Mouse (Mus musculus): ENCODE measurements around the gene Zfp609.

Zfp609 gene

DNA sequence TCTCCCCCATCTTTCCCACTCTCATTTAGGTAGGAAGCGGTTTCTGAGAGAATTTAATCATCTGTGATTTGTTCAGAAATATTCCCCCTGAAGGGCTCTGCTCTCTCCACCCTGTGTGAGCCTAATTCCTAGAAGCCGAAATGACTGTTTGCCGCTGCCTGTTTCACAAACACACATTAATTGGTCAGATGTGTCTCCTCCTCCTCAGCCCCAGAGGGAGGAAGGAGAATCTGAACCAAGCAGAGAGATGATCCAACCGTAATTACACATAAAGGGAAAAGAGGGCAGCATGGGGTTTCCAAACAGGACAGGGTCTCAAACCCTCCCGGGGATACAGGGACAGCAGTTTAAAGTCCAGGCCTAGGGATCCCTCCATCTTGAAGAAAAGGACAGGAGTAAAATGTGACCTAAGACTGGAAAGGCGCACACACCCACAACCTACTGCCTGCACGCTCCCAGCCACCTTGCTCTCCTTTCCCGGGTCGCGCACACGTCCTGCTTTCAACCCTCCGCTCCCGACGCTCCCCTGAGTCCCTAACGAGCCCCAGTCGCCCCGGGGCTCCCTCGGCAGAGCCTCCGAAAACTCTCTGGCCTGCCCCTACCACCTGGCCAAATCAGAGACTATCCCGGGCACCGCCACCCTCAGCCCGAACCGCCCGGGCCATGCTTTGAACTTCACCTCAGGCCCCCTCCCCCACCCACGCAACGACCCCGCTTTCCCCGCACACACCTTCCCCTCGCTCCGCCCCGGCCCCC lies 598 bp downstream of the Zfp609 start:
- no peak for TF ChIP-seq GATA4 (IDR thresholded peaks at IDR 0.05; ENCODE audit: insufficient replicate concordance, low read length)

DNA sequence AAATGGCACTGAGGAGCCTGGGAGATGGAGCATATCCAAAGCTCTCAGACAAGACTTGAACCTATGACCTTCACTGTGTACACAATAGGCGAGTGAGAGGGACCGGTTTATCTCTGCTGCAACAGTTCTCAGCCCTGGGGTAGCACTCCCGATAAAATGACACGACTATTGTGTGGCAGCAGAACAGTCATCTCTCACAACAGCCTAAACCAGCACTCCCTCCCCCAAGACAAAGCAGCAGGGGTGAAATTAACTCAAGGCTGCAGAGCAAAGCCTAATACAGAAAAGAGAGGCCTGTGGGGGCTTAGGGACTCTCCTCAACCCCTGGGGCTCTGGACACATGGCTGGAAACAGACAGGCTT lies 1.2 kb downstream of the Zfp609 start:
- no peak for TF ChIP-seq GATA4 (IDR thresholded peaks at IDR 0.05; ENCODE audit: insufficient replicate concordance, low read length)

DNA sequence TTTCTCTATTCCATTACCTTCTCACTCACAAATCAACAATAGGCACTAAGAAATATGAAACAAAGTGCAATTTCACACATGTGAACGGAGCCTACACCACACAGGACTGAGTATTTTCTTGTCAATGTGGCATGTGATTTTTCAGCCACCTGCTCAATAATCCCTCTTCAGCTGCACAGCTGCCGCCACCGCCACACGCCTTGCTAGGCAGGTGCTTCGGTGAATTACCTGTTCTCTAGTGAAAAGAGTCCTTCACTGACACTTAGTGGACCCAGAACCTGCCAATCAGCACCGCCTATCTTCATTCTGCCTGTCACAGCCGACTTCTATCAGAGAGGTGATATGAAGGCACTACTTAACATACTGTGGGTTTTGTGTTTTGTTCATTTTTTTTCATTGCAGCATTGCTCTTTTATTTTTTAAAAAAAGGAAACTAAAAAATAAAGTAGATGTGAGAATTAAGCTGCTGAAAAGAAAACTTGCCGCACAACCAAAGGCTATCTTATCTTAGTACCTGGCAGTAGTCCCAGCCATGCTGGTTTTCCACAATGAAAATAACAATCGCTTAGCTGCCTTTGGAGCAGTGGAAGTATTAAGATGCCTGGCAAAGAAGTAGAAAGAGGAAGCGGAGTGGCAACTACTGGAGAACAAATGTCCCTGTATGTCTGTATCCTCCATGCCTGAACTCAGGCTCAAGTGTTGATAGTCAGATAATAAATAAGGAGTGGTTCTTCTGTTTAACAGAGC lies 3.5 kb downstream of the Zfp609 start:
- TF ChIP-seq GATA4 (IDR thresholded peaks at IDR 0.05; ENCODE audit: insufficient replicate concordance, low read length) = peak; percentile 83

DNA sequence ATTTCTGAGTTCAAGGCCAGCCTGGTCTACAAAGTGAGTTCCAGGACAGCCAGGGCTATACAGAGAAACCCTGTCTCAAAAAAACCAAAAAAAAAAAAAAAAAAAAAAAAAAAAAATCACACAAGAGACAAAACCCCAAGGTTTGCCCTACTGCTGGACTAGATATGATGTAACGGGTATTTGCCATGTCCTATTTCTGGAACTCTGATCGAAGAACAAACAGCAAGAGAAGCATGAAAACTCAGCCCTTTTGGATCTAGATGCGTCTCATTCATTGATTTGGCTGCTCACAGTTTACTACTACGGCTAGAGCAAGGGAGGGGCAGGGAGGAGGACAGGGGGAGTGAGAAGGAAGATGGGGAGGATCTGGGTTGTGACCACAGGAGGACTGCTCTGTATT lies 5.4 kb downstream of the Zfp609 start:
- TF ChIP-seq GATA4 (IDR thresholded peaks at IDR 0.05; ENCODE audit: insufficient replicate concordance, low read length) = no peak

DNA sequence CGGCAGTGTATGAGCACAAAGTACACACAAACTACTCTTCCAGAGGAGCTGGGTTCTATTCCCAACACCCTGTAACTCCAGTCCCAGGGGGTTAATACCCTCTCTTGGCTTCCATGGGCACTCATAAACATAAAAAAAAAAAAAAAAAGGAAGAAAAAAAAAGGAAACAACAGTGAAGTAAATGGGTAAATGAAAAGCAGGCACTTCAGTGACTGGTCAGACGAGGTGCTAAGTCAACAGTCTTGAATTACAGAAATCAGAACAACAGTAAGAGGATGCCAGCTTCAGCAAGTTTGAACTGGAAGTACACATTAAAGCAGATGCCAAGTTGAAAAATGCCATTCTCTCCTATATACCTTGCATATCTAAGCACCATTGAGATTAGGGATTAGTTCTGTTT lies 7.1 kb downstream of the Zfp609 start:
- TF ChIP-seq GATA4 (IDR thresholded peaks at IDR 0.05; ENCODE audit: insufficient replicate concordance, low read length) = no peak

DNA sequence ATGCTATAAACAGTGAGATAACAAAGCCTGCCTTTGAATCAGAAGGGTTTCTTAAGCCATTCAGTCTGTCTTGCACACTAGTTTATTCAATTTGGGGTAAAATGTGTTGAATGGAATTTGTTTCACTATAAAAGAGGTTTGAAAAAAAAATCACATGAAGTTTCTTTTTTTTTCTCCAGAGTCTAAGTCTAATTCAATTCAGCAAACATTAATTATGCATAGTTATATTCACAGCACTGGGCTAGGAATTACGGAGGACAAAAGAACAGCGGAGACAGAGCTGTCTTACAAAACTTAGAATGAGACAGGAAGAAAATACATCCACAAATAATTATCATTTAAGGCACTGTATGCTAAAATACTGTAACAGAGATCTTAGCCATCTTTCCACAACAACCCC lies 9.0 kb downstream of the Zfp609 start:
- TF ChIP-seq GATA4 (IDR thresholded peaks at IDR 0.05; ENCODE audit: insufficient replicate concordance, low read length) = no peak

DNA sequence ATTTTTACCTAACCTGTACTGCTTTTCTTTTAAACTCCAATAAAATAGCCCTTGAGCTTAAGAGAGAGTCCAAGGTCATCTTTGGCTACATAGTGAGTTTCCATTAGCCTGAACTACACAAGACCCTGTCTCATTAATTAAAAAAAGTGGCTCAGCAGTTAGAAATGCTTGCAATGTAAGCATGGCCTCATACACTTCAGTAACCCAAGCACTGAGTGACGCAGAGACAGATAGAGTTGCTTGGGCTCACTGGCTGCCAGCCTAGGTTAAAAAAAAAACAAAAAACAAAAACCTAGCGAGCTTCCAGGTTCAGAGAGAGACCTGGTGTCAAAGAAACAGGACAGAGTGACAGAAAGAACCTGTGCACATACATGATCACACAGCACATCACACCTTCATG lies 14.5 kb downstream of the Zfp609 start:
- no peak for TF ChIP-seq GATA4 (IDR thresholded peaks at IDR 0.05; ENCODE audit: insufficient replicate concordance, low read length)

DNA sequence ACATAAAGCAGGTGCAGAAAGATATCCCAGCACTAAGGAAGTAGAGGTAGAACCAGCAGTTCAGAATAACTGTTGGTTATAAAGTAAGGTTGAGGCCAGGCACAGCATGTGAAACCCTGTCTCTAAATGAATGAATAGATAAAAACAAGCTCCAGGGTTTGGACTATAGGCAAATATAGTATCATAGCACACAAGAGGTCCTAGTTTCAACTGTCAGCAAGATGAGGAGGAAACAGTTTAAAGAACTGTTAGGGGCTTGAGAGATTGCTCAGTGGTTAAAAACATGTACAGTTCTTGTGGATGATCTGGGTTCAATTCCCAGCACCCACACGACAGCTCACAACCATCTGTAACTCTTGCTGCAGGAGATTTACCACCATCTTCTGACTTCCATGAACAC lies 15.6 kb downstream of the Zfp609 start:
- no peak for TF ChIP-seq GATA4 (IDR thresholded peaks at IDR 0.05; ENCODE audit: insufficient replicate concordance, low read length)

DNA sequence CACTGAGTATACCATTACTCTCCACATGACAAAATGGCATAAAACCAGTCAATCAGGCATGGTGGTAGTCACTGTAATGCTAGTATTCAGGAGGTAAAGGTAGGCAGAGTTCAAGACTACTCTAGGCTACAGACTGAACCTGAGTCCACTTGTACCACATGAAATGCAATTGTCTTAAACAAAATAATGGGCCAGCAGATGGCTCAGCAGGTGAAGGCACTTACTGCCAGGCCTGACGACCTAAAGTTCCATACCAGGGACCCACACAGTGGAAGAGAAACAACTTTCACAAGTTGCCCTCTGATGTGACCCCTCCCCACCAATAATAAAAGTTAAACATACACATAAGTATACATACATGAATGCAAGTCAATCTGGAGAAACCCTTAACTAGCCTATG lies 19.5 kb downstream of the Zfp609 start:
- TF ChIP-seq GATA4 (IDR thresholded peaks at IDR 0.05; ENCODE audit: insufficient replicate concordance, low read length) = no peak

DNA sequence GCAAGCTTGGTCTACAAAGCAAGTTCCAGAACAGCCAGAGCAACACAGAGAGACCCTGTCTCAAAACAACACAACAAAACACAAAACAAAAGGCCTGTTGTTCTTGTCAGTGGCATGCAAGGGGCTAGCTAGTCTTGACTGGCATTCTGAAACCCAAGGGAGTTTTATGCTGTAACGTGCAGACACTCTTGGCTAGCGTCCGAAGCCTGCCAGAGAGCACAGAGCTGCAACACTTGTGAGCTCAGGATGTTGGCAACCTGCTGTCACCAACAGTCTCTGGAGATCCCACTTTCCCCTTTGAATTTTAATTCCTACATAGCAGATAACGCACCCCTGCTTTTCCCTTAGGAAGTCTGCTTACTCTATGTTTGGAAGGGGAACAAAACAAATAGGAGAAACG lies 20.1 kb downstream of the Zfp609 start:
- TF ChIP-seq GATA4 (IDR thresholded peaks at IDR 0.05; ENCODE audit: insufficient replicate concordance, low read length) = no peak

DNA sequence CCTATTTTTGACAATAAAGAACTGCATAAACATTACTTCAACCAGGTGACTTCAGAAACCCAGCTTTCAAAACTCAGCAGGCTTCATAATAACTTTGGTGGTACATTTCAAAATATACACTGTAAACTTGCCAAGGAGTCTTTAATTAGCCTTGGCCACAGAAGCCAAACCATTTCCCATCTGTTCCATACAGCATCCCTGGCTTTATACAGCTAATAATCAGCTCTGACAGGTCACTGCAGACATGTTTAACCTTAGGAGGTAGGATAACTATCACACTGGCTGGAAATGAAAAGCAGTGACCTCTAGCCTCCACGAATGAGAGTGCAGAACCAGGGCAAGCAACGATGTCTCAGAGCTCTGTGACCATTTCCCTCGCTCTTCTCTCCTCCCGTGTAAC lies 27.6 kb downstream of the Zfp609 start:
- TF ChIP-seq GATA4 (IDR thresholded peaks at IDR 0.05; ENCODE audit: insufficient replicate concordance, low read length) = no peak

DNA sequence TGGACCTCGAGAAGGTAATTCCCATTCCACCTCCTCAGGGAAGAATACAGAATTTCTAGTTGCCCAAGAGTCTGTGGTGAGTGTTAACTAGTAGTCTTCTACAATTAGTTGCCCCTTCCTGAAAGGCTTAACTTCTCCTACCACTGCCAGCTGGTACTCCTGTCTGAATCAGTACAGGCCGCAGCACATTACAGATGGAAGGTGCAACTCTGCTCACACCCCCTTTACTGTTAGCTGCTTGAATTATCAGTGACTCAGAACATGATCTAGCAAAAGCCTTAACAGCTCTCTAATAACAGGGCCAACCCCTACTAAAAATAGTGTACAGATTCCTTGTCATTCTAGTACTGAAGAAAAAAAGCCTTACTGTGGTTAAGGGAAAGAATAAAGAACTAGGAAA lies 31.7 kb downstream of the Zfp609 start:
- no peak for TF ChIP-seq GATA4 (IDR thresholded peaks at IDR 0.05; ENCODE audit: insufficient replicate concordance, low read length)

DNA sequence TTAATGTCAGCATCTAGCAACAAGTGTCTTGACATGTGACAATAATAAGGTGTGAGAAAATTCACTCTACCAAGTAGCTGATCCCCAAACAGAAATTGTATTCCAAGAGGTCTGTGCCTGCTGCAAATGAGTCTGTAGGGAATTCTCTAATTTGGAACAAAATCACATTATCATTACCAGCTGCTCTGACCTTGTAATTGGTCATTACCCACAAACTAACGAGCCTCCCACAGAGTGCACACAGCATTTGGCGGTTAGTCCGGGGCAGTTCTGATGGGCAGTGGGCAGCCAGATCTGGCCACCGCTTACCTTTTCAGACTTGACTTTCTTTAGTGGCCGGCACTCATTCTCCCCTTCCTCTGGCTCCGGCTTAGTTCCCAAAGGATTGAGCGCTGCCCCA lies 33.1 kb downstream of the Zfp609 start:
- TF ChIP-seq GATA4 (IDR thresholded peaks at IDR 0.05; ENCODE audit: insufficient replicate concordance, low read length) = no peak

DNA sequence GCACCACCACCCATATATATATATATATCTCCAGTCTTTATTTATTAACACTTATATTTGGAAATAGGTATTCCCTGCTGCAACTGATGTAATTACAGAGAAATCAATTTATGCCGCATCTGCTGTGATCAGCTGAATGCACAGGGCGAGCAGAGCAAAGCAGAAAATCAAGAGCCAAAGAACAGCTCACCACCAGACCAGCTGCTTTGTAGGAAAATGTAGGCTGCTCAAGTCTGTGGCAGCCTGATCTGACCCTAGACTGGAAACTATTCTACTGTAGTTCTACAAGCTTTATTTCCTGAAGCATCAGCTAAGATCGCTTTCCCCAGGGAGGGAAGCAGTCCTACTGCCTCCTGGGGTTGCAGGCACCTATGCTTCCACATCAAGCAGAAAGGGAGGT lies 33.9 kb downstream of the Zfp609 start:
- TF ChIP-seq GATA4 (IDR thresholded peaks at IDR 0.05; ENCODE audit: insufficient replicate concordance, low read length) = no peak

DNA sequence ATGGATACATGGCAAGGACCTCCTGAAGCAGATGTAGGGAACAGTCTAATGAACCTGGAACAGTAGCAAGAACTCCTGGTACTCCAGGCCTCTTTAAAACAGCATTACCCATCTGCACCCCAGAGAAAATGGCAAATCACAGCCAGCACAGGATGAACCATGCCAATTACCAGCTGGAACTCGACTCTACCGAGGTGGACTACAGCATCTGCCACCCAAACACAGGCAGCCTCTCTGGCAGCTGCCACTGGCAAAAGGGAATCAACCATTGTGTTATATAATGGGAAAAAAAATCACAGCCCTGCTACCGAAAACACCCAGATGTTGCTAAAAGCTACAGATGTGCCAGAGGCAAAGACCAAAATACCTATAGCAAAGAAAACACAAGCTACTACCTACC lies 34.3 kb downstream of the Zfp609 start:
- no peak for TF ChIP-seq GATA4 (IDR thresholded peaks at IDR 0.05; ENCODE audit: insufficient replicate concordance, low read length)

DNA sequence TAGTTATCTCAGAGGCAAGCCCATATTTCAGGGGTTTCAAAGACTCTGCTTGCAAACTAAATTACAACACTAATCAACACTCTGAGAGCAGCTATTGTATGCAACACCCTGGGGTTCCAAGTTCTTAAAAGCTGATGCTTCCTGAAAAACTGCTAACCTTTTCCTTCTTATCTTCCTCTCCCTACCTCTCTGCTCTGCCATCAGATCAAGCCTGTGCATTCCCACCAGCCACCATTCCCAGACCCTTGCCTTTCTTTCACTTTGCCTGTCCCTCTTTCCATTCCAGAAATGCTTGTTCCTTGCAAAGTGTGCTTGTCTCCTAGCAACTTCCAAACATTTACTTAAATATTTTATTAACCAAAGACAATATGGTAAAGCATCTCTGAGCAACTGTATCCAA lies 35.5 kb downstream of the Zfp609 start:
- no peak for TF ChIP-seq GATA4 (IDR thresholded peaks at IDR 0.05; ENCODE audit: insufficient replicate concordance, low read length)

DNA sequence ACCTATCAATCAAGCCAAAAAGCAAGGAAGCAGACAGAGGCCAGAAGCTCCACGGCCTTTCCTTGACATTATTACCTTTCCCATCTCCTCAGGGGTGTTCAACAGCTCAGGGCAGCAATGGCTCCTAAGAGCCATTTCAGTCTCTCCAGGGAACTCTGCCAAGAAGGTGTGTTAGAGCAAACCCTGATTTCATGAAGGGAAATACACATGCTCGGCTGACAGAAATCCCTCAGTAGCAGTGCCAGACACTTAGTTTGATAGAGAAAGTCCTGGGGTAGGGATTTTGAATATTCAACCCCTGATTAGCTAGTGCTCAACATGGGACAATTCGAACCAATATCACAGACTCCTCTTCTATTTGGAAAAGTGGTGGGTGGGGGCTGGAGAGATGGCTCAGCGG lies 36.3 kb downstream of the Zfp609 start:
- TF ChIP-seq GATA4 (IDR thresholded peaks at IDR 0.05; ENCODE audit: insufficient replicate concordance, low read length) = no peak

Data from liver, adult (tissue).